Mouse (Mus musculus) spleen, postnatal 14 days (tissue): Measurements from ENCODE around the gene Hdac5.
A peak's percentile ranks its signal among the peaks of the same experiment; 100 is the strongest.

Experiments used
- DNase-seq, 2 experiments: peaks; one replicate each; pipeline ENCODE4 v3.0.0; 2021 to 2022; ENCODE audit warnings: low spot score in 2 of 2

Gene Hdac5

GRCm38 (mm10) chr11:102230006-102230741 is at the start of gene Hdac5:
Gene Hdac5, minus strand, starts transcription at chr11:102230166.
- DNase-seq = peak; percentile 89 to 94

- no peak for DNase-seq
Observed at GRCm38 (mm10) chr11:102279595-102279994, 49.6 kb upstream of the Hdac5 start.

GRCm38 (mm10) chr11:102277754-102278153 is 47.8 kb upstream of the Hdac5 start:
- DNase-seq = no peak

GRCm38 (mm10) chr11:102276411-102276915 is 46.5 kb upstream of the Hdac5 start:
- no peak for DNase-seq

GRCm38 (mm10) chr11:102268520-102269244 is 38.7 kb upstream of the Hdac5 start, which contains the start of gene Asb16:
Gene Asb16, plus strand, starts transcription at chr11:102268743.
- DNase-seq = no peak

GRCm38 (mm10) chr11:102267480-102267879 is 37.5 kb upstream of the Hdac5 start:
- DNase-seq = peak in 1 of 2 experiments; percentile 44

- no peak for DNase-seq
Observed at GRCm38 (mm10) chr11:102266631-102267355, 36.8 kb upstream of the Hdac5 start.

- DNase-seq = no peak
Observed at GRCm38 (mm10) chr11:102265816-102266215, 35.9 kb upstream of the Hdac5 start.

- DNase-seq = no peak
Observed at GRCm38 (mm10) chr11:102263211-102263610, 33.2 kb upstream of the Hdac5 start.

GRCm38 (mm10) chr11:102258521-102258920 is 28.6 kb upstream of the Hdac5 start:
- DNase-seq = no peak

GRCm38 (mm10) chr11:102258095-102258494 is 28.1 kb upstream of the Hdac5 start:
- DNase-seq = no peak

GRCm38 (mm10) chr11:102257514-102257913 is 27.5 kb upstream of the Hdac5 start:
- DNase-seq = no peak

- DNase-seq = no peak
Observed at GRCm38 (mm10) chr11:102249351-102250090, 19.6 kb upstream of the Hdac5 start.

- peak; percentile 89 to 96 for DNase-seq
Observed at GRCm38 (mm10) chr11:102248630-102249230, 18.8 kb upstream of the Hdac5 start, which contains the start of gene BC030867. Gene BC030867, plus strand, starts transcription at chr11:102248882.

GRCm38 (mm10) chr11:102246871-102247270 is 16.9 kb upstream of the Hdac5 start:
- DNase-seq = no peak

GRCm38 (mm10) chr11:102246273-102246635 is 16.3 kb upstream of the Hdac5 start:
- no peak for DNase-seq

- DNase-seq = no peak
Observed at GRCm38 (mm10) chr11:102245581-102246272, 15.8 kb upstream of the Hdac5 start.

- DNase-seq = no peak
Observed at GRCm38 (mm10) chr11:102244926-102245449, 15.0 kb upstream of the Hdac5 start.

- no peak for DNase-seq
Observed at GRCm38 (mm10) chr11:102241874-102242273, 11.9 kb upstream of the Hdac5 start.

GRCm38 (mm10) chr11:102241246-102241645 is 11.3 kb upstream of the Hdac5 start:
- DNase-seq = no peak
